Mouse (Mus musculus) lung, postnatal 4 days (tissue): ENCODE results near the gene Lars2.

Source experiments
- DNase-seq, 2 experiments: peaks; one replicate each; pipeline ENCODE4 v3.0.0; 2021

The Lars2 gene

DNA sequence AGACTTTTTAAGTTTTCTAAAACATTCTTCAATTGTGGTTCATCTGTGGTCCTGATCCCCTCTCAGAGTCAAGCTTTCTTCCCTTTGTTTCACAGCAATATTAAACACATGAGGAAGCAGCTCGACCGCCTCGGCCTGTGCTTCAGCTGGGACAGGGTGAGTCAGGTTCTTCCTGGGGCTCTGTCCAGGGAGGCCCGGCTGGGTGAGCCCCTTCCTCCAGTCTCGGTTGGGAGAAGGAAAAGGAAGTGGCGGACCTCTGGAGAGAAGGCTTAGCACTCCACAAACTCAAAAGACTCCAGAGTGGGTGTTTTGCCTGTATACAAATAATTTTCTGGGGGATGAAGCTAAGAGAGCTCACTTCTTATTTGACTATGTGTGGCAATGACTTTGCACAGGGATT, 28.1 kb downstream of the Lars2 start:
- no peak for DNase-seq

DNA sequence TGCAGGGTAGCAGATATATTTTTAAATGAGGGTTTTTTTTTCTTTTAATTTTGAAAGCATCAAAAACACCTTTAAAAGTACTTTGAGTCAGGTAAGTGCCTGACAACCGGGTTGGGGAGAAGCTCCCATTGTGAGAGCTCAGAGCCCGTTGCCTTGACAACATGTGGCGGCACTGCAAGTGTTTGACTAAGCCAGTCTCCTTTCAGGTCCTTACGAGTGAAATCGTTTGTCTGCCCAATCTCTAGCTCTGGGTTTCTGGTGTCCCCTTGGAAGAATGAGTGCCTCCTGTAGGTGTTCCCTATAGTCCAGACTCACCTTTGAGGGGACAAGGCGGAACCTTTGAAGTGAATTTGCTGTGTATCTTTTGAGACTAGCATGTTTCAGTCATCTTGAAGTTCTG, 31.0 kb downstream of the Lars2 start:
- DNase-seq, result no peak

DNA sequence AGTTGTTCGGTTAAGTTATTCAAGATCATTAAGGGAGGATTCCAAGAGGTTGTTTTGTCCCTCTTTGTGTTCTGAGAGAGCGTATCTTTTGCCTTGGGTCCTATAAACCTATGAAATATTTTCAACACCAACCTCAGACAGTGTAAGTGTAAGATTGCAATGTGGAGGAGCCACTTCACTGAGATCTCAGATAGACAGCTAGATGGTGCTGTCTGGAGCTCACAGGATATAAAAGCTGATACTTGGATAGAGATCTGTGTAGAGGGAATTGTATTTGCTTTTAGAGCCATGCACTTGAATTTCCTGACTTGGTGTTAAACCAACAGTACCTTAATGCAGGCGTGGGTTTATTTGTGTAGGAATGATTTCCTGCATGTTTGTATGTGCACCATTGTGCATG, 35.5 kb downstream of the Lars2 start:
- DNase-seq, result no peak

DNA sequence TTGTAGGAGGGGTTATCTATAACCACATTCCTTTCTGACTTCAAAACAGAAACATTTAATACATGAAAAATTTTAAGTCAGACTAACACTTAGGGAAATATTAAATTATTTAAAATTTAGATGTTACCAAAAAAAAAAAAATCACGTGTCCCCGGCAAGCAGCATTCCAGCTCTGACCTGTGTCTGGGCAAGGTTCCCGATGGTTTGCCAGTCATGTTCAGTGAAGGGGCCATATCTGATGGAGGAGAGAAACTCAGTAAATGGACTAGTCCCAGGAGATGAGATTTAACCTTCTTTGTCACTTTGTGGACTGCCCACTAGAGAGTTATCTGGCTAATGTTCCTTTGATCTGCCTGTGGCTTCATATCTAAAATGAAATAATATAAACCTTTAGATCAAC, 36.3 kb downstream of the Lars2 start:
- DNase-seq, result no peak

DNA sequence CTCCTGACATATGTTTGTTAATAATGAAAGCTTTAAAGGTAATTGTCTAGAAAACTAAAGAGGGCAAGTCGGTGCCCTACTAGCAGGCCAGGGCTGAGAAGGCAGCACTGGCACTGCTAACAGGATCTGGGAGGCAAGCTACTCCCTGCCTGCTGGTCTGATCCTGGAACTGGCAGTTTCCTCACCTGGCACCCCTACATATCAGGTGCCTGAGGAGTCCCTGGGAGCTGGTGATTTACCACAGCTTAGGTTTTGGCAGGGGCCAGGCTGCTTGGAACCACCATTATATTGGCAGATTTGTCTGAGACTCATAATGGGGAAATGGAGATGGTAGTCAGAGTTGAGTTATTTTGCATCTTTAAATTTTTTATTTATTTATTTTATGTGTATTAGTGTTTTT, 38.5 kb downstream of the Lars2 start:
- DNase-seq, result no peak

DNA sequence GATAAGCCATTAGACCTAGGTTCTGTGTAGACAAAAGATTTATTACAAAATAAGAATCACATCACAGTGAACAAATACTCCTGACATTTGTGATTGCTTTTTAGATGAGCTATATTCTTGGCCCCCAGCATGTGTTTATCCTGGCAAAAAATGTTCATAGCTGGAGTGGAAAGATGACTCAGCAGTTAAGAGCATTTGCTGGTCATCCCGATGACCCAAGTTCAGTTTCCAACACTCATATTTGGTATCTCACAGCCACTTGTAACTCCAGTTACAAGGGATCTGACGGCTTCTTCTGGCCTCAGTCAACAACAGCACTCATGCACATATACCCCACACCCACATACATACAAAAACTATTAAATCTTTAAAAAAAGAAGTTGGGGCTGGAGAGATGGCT, 42.0 kb downstream of the Lars2 start:
- no peak for DNase-seq

DNA sequence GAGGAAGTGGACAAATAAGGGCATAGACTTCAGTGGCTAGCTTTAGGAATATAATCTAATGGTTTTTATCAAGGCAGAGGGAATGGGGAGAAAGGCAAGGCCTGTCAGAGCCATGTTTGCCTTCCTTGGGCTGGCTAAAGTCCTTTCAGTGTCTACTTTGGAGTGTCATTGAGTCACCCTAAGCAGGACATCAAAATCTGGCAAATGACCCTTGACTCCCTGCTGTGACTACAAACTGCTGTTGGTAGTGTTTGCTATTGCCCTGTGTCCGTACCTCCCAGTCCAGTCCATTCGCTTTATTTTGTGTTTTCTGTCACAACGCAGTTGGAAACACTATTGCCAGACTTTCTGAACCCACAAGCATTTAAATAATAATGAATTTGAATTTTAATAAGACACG, 63.1 kb downstream of the Lars2 start:
- no peak for DNase-seq

DNA sequence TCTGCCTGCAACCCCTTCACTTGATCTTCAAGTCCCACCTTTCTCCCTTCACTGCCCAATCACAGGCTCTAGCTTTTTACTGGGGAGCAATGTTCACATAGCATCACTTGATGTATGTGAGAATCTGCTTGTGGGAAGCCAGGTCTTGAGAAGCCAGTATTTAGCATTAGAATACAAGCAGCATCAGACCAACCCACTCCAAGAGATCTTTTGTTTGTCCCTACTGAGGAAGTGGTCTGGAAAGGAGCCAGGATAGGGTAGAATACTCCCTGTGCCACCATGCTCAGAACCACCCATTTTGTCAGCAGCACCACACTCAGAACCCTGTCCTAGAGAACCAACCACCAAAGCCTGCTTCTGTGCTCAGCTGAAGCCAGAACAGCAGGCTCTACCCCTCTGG, 64.2 kb downstream of the Lars2 start:
- DNase-seq, result peak; percentile 26 to 33

DNA sequence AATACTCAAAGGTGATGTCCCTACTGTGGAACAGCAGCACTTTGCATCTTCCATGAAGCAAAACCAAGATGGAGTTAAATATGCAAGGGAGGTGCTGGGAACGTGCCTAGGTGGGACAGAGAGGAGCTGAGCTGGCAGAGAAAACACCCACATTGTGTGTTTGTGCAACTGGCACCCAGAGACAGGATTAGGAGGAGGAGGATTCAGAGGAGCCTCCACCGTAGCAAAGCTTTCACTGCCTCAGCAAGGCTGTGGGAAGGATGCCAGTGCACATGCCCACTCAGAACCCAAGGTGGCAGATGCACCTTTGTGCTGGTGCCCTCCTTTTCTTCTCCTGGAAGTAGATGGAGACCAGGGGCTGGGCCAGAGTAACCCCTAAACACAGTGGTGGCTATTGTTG, 71.5 kb downstream of the Lars2 start:
- no peak for DNase-seq

DNA sequence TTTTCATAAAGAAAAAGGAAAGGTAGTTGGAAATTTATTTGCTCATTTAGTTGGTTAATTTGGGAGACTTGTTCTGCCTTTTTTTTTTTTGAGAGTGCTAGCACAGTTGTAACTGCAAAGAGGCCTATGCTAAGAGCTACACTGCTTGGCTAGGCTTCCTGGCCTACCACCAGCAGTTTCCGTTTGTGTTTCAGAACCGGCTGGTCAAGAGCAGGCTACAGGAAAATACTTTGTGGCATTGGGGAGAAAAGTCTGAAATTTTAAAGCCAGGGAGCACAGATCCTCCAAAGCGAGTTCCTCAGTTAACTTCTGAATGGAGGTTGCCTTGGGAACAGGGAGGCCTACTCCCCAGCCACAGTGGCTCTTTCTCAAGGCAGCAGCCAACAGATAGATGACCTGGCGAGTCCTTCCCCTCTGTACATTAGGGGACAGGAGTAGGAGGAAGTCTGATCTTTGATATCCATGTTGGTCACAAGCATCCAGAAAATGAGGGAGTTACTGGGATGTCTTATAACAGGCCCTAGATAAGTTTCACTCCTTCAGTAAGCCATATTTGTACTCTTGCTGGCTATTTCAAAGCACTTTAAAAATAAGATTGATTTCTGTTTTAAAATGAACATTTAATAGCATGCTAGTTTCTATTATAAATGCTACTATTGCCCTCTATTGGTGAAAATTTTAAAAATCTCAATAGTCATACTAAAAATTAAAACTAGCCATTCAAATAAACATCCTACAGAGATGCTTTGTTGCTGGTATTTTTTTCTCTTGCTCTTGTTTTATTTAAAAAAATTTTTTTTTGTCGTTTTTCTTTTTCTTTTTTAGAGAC, 73.7 kb downstream of the Lars2 start:
- DNase-seq, result no peak

DNA sequence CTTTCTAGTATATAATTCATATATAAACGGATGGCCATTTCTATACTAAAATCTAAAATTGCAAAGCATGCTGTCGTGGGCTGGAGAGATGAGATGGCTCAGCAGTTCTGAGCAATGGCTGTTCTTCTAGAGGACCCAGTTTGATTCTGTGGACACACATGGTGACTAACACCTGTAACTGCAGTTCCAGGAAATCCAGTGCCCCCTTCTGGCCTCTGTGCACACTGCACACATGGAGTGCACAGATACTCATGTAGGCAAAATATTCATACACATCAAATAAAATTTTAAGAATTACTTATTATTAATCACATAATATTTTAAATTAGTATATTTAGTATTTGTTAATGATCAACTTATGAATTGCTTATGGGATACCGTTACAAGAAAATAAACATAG, 80.4 kb downstream of the Lars2 start:
- peak in 1 of 2 experiments; percentile 46 for DNase-seq

DNA sequence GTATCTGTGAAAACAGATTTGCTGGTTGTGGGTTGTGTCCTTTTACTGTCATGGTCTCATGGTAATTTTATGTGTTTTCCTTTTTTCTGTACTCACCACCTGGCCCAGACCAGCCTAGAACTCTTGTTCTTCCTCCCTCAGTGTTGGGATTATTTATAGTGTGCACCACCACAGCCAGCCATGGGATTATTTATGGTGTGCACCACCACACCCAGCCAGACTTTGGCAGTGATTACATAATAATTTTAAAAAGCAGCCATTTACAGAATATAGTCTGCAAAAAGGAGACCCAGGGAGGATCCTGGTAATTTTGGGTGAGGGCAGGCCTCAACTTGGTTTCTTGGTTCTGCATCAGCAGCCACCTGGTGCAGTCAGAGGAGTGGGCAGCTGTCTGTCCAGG, 81.9 kb downstream of the Lars2 start:
- DNase-seq, result no peak

DNA sequence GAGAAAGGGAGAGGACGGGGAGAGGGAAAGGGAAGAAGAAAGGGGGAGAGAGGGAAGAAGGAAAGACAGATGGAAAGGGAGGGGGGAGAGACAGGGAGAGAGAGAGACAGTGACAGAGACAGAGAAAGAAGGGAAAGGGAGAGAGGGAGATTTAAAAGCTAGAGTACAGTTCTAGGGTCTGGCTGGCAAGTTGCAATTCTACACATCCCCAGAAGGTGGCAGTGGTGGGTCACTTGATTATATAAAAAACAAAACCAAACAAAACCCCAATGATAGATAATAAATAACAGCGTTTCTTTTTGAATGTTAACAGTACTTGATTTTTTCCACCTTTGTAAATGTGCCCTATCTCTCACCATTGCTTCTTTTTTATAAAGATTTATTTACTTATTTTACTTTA, 83.4 kb downstream of the Lars2 start:
- DNase-seq, result peak in 1 of 2 experiments; percentile 70

DNA sequence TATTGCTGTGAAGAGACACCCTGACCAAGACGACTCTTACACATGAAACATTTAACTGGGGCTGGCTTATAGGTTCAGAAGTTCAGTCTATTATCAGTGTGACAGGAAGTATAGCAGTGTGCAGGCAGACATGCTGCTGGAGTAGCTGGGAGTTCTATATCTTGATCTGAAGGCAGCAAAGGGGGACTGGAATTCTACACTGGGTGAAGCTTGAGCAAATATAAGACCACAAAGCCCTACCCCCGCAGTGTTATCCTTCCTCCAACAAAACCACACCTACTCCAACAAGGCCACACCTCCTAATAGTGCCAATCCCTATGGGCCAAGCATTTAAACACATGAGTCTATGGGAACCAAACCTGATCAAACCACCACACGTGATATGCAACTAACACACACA, 85.0 kb downstream of the Lars2 start:
- no peak for DNase-seq

DNA sequence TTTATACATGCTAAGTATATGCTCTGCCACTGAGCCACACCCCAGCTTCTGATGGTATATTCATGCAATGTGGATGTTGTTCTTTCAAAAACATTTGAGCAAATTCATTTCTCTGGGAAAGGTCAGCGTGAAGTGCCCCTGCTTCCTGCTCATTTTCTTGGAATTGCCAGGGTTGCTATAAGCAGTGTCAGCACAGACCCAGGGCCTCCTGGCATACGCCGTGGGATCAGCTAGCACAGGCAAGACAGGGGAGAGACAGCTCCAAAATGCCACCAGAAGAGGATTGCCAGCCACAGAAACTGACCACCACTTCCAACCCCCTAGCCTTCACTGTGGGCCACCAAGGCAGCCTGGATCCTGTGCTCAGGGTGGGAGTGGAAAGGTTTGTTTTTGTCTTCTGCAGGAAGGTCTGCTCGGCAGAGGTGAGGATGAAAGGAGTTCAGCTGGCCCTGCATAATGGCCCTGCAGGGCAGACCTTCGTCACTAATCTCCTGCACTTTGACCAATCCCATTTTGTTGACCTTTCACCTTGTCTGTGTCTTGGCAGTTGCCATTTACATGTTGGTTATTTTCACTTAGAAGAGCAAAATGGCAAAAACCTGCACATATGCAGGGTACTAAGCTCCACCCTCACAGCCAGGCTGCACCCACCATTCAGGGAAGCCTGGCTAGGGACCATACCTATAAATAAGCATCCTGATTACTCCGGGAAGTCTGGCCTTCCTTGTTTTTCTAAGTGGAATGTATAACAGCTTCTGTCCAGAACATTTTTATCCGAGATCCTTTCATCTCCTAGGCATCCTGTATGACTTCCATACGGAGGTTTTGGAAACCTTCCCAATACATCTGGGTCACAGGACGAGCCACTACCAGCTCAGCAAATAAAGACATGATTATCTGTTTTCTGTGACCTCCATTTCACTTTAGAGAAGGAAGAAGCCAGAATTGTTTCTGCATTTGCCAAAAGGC, 90.2 kb downstream of the Lars2 start:
- DNase-seq, result peak; percentile 36 to 80

DNA sequence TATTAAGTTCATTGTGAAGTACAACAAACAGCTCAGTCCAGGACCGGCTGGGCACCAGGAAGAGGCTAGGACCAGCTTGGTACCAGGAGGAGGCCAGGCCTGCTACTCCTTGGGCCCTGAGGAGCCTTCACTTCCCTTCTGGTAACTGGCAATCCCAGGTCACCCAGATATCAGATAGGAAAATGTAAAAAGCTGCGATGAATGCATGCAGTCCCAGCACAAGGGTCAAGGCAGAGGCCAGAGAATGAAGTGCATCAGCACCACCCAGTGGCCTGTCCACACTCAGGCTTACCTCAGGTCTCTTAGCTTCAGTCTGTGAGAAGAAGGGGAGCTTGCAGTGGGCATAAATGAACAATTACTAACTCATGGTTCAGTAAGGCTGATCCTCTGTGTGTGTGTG, 90.9 kb downstream of the Lars2 start:
- peak; percentile 48 to 61 for DNase-seq

DNA sequence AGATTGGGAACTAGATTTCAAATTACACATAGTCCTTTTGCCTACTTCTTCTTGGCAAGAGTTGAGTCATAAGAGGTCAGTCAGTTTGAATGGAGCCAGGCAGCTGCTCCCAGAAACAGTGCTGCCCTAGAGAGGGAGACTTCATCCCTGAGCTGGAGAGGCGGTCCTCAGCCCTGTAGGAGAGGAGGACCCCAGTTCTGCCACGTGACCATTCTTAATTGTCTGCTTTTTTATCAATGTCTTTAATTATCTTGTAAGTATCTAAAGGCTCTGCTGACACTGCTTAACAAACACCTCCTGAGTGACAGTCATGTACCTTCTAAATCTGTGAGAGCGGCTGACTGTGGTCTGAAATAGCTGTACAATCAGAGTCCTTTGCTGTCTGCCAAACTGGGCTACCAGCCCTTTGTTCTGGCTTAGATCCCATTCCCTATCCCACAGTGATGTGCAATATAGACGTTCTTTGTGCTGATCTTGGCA, 100.5 kb downstream of the Lars2 start:
- DNase-seq, result peak in 1 of 2 experiments; percentile 41

DNA sequence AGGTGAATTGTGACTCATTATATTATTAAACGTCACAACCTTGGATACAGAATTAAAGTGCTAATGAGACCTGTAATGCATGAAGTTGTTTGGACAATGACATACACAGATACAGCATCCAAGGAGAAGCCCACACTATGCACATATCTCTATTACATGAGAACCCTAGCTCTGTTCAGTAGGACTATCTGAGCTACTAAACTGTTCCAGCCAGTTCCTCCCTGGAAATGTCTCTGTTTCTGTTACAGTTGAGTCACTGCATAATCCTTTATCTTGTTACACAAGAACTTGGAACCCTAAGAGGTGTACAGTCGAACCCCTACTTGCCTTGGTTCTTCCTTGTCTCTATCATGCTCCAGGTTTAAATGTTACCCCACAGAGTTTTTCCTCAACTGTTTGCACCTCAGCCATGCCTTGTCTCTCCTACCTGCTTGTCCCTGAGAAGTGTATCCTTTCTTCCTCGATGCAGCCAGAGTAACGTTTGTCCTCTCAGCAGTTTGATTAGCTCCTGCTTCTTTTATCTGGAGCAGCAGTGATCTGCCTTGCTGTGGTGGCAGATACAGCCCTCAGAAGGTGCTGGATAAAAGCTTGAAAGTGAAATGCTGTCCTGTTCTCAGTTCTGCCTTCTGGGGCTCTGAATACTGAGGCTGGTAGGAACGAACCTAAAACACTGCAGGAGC, 101.8 kb downstream of the Lars2 start:
- DNase-seq, result no peak

DNA sequence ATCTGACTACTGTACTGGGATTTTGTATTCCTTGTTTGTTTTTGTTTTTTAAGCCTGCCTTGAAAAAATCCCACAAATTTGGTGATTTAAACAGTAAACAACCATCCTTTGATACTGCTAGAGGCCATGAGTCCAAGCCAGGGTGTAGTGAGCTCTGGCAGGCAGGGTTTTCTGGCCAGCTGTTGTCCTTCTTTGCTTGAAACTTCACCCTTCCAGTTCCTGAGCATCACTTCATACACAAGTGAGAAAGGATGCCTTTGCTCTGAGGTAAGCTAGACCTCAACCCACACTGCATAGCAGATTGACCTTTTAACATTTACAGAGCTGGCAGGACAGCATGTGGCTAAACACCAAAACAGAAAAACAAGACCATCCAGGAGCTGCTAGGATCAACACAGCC, 102.4 kb downstream of the Lars2 start:
- DNase-seq, result peak in 1 of 2 experiments; percentile 44

DNA sequence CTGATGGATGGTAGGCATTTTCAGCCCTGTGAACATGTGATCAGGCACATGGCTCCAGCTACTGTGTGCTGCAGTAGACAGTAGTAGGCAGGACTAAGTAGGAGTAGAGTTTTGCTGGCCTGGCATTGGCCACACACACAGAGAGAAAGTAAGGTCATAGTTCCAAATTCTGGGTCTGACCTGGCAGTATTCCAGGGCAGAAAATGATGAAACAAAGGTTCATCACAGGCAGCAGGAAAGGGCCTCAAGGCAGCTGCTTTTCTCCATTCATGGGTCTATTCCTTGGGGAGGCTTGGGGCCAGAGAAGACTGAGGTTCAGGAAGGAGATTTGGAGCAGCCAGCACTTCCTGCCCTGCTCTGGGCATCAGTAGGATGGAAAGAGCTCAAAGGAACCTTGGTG, 106.7 kb downstream of the Lars2 start:
- DNase-seq, result no peak

DNA sequence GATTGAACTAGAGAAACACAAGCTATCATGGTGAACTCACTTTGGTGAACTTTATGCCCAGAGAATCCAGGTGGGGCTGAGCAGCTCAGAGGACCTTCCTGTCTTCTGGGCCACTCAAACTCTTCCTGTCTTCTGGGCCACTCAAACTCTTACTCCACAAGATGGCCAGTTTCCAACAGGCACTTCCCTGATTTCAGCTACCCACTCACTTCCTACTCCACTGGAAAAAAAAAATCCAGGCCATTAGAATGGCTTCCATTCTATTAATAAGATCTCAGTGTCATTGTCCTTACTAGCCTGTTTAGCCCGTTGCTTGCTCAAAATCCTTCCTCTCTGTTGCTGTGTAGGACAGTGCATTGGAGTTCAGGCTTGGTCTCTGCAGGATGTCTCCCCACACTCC, 108.8 kb downstream of the Lars2 start:
- DNase-seq, result peak in 1 of 2 experiments; percentile 45

DNA sequence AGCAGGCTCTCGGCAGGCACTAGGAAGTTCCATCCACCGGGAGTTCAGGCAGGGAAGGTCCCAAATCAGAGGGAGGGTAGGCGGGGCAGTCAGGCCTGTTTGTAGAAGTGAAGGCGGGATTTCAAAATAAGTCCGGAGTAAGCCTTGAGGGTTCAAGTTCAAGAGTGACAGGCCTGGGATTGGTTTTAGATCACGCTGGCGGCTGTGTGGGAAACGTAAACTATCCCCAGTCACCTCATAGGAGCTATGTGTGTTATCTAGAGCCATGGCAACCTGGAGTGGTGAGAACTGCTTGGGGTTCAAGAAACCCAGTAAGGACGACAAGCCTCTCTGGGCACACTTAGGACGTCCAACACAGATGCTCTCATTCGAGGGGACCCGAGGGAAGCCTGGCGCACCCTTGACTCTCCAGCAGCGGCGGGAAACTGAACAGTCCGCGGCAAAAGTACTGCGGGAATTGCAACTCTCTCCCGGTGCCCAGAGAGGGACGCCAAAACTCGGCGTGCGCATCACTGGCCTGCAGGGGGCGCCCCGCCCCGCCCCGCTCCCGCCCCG, 111.4 kb downstream of the Lars2 start:
- peak; percentile 68 to 69 for DNase-seq
